Mouse (Mus musculus) testis, adult 2 months (tissue): ENCODE data around the gene Dffa.

ENCODE experiments used
- CTCF ChIP-seq: fragments of 200-500 bp; IDR thresholded peaks from 2 replicates; pipeline ENCODE4 v1.5.1; 2012; ENCODE audit warnings: low read depth, mild to moderate bottlenecking, inconsistent platforms, low read length, moderate library complexity; ENCODE audit not compliant: control insufficient read depth, insufficient read depth, insufficient replicate concordance
- POLR2A ChIP-seq: fragments of 200-500 bp; IDR thresholded peaks from 2 replicates; pipeline ENCODE4 v1.6.1; 2012; ENCODE audit warnings: low read depth, mild to moderate bottlenecking, inconsistent platforms, low read length, moderate library complexity; ENCODE audit not compliant: control insufficient read depth

- TF ChIP-seq CTCF (no peak), POLR2A (no peak)
Observed at GRCm38 (mm10) chr4:149163196-149163595, 59.2 kb downstream of the Dffa start.
